Mouse (Mus musculus) lung, embryonic 15.5 days (tissue): ENCODE data around the gene Camk2g. TPM values are rescaled to one million over a fixed set of nuclear protein-coding genes. Genes with fewer than 3 reads are reported as not detected.

Source experiments
- ATAC-seq: fragments of 200-750 bp; cut with Nextera tagmentation; 2 replicates; pipeline ENCODE4 v1.8.0; 2017; ENCODE audit warnings: moderate number of reproducible peaks, borderline replicate concordance; ENCODE audit not compliant: low FRiP score, low TSS enrichment; ENCODE audit errors: extremely low read depth
- H3K27ac ChIP-seq: fragments of 300-500 bp; sonication (generic); 2 replicates; pipeline ENCODE4 v1.5.1; 2015; ENCODE audit warnings: moderate library complexity, mild to moderate bottlenecking, inconsistent platforms
- H3K27me3 ChIP-seq: fragments of 300-500 bp; sonication (generic); 2 replicates; pipeline ENCODE4 v1.6.1; 2015; ENCODE audit warnings: inconsistent platforms
- H3K36me3 ChIP-seq: fragments of 300-500 bp; sonication (generic); 2 replicates; pipeline ENCODE4 v1.6.1; 2015; ENCODE audit warnings: inconsistent platforms
- H3K4me1 ChIP-seq: fragments of 300-500 bp; sonication (generic); 2 replicates; pipeline ENCODE4 v1.6.1; 2015; ENCODE audit warnings: inconsistent platforms
- H3K4me2 ChIP-seq: fragments of 300-500 bp; sonication (generic); 2 replicates; pipeline ENCODE4 v1.6.1; 2015; ENCODE audit warnings: inconsistent platforms, mild to moderate bottlenecking, moderate library complexity
- H3K4me3 ChIP-seq: fragments of 300-500 bp; sonication (generic); 2 replicates; pipeline ENCODE4 v1.5.1; 2015; ENCODE audit warnings: mild to moderate bottlenecking, inconsistent platforms
- H3K9ac ChIP-seq: fragments of 300-500 bp; sonication (generic); 2 replicates; pipeline ENCODE4 v1.6.1; 2015; ENCODE audit warnings: inconsistent platforms
- H3K9me3 ChIP-seq: fragments of 300-500 bp; sonication (generic); 2 replicates; pipeline ENCODE4 v1.6.1; 2016; ENCODE audit warnings: inconsistent platforms
- WGBS: fragments of 180-500 bp; shearing (Covaris S2); methylation state at CpG from one replicate; pipeline ENCODE4 v1.1.7; 2015; 5-methylcytosine and 5-hydroxymethylcytosine counted together
- polyA plus RNA-seq: library from polyadenylated mRNA; unstranded; fragments of >200 nt; fragmentation: Nextera tagmentation; extraction: Ambion mirVana; gene quantifications from 2 replicates; pipeline ENCODE4 v1.2.1, GENCODE M21; 2015

Camk2g gene
- polyA plus RNA-seq, 1 experiment from 2014 or later = 41.2 TPM

GRCm38 (mm10) chr14:20804481-20804880 is 10.6 kb upstream of the Camk2g start:
- WGBS = 44% methylated on average over 5 of the region's 5 CpGs

GRCm38 (mm10) chr14:20803606-20803938 is 9.7 kb upstream of the Camk2g start:
- ATAC-seq = peak; percentile 29
- Histone ChIP-seq H3K27me3 (no peaks in the 10 kb centered on the region), H3K4me1 (peaks cover 38% of the 10 kb centered on the region), H3K27ac (no peak overlapping the region), H3K9ac (no peak overlapping the region; the same call in 1 of the 2 replicates), H3K4me3 (no peak overlapping the region), H3K36me3 (no peaks in the 10 kb centered on the region), H3K9me3 (no peaks in the 10 kb centered on the region), H3K4me2 (no peak overlapping the region)
- WGBS = 4% methylated on average over 7 of the region's 7 CpGs

More at GRCm38 (mm10) chr14:20804481-20804880, 10.6 kb upstream of the Camk2g start:
- Histone ChIP-seq H3K27ac (0 out of 2 replicates have a peak overlapping the region, but pooled peaks have one; percentile 80), H3K4me3 (no peak overlapping the region), H3K36me3 (no peaks in the 10 kb centered on the region), H3K9ac (no peak overlapping the region), H3K4me1 (peaks cover 36% of the 10 kb centered on the region), H3K27me3 (no peaks in the 10 kb centered on the region), H3K4me2 (no peak overlapping the region), H3K9me3 (no peaks in the 10 kb centered on the region)
- no peak for ATAC-seq

- 16% methylated on average over 2 of the region's 2 CpGs for WGBS
- H3K9ac ChIP-seq = no peak overlapping the region
- ATAC-seq = peak; percentile 43
- H3K4me1 ChIP-seq = peaks cover 40% of the 10 kb centered on the region
- H3K27me3 ChIP-seq = no peaks in the 10 kb centered on the region
- no peaks in the 10 kb centered on the region for H3K36me3 ChIP-seq
- no peak overlapping the region for H3K4me3 ChIP-seq
- no peak overlapping the region for H3K27ac ChIP-seq
- H3K4me2 ChIP-seq = no peak overlapping the region
- H3K9me3 ChIP-seq = no peaks in the 10 kb centered on the region
These were observed 9.2 kb upstream of the Camk2g start for GRCm38 (mm10) chr14:20802926-20803605.

GRCm38 (mm10) chr14:20798761-20799160 is 4.9 kb upstream of the Camk2g start:
- no peak for ATAC-seq
- Histone ChIP-seq H3K27ac (no peak overlapping the region), H3K4me1 (peaks cover 25% of the 10 kb centered on the region; the same call in 1 of the 2 replicates), H3K36me3 (no peaks in the 10 kb centered on the region), H3K27me3 (no peaks in the 10 kb centered on the region), H3K4me2 (no peak overlapping the region), H3K9ac (no peak overlapping the region), H3K9me3 (no peaks in the 10 kb centered on the region), H3K4me3 (no peak overlapping the region)
- WGBS = 8% methylated on average over 7 of the region's 7 CpGs

- Histone ChIP-seq H3K27me3 (no peaks in the 10 kb centered on the region), H3K27ac (no peak overlapping the region), H3K4me1 (peaks cover 21% of the 10 kb centered on the region; the same call in 1 of the 2 replicates), H3K9me3 (no peaks in the 10 kb centered on the region), H3K36me3 (no peaks in the 10 kb centered on the region), H3K4me2 (no peak overlapping the region), H3K9ac (no peak overlapping the region), H3K4me3 (no peak overlapping the region)
- WGBS = 73% methylated on average over 6 of the region's 6 CpGs
- ATAC-seq = no peak
These were observed 4.4 kb upstream of the Camk2g start for GRCm38 (mm10) chr14:20798300-20798699.

GRCm38 (mm10) chr14:20796643-20797042 is 2.8 kb upstream of the Camk2g start:
- H3K4me3 ChIP-seq = no peak overlapping the region
- no peak overlapping the region for H3K4me2 ChIP-seq
- H3K9me3 ChIP-seq = no peaks in the 10 kb centered on the region
- no peaks in the 10 kb centered on the region for H3K27me3 ChIP-seq
- H3K4me1 ChIP-seq = peaks cover 30% of the 10 kb centered on the region
- H3K36me3 ChIP-seq = no peaks in the 10 kb centered on the region
- H3K9ac ChIP-seq = no peak overlapping the region
- no peak for ATAC-seq
- WGBS = 68% methylated on average over 8 of the region's 8 CpGs
- H3K27ac ChIP-seq = no peak overlapping the region

- peaks cover 33% of the 10 kb centered on the region for H3K4me1 ChIP-seq
- no peak overlapping the region for H3K9ac ChIP-seq
- H3K36me3 ChIP-seq = peaks cover 3% of the 10 kb centered on the region; the same call in 1 of the 2 replicates
- no peaks in the 10 kb centered on the region for H3K9me3 ChIP-seq
- no peak for ATAC-seq
- H3K27ac ChIP-seq = no peak overlapping the region
- H3K4me3 ChIP-seq = no peak overlapping the region
- no peaks in the 10 kb centered on the region for H3K27me3 ChIP-seq
- whole genome bisulfite sequencing = 64% methylated on average over 8 of the region's 8 CpGs
- H3K4me2 ChIP-seq = no peak overlapping the region
These were observed 2.3 kb upstream of the Camk2g start for GRCm38 (mm10) chr14:20796170-20796569.

GRCm38 (mm10) chr14:20795423-20796152 is 1.7 kb upstream of the Camk2g start:
- Histone ChIP-seq H3K9ac (no peak overlapping the region), H3K9me3 (no peaks in the 10 kb centered on the region), H3K4me1 (peaks cover 33% of the 10 kb centered on the region), H3K27me3 (no peaks in the 10 kb centered on the region), H3K4me2 (no peak overlapping the region), H3K4me3 (no peak overlapping the region), H3K27ac (no peak overlapping the region), H3K36me3 (peaks cover 8% of the 10 kb centered on the region; the same call in 1 of the 2 replicates)
- 37% methylated on average over 9 of the region's 9 CpGs for WGBS
- ATAC-seq = no peak

GRCm38 (mm10) chr14:20794589-20794988 is 701 bp upstream of the Camk2g start:
- peak overlapping the region; percentile 72 for H3K4me2 ChIP-seq
- no peaks in the 10 kb centered on the region for H3K27me3 ChIP-seq
- peaks cover 33% of the 10 kb centered on the region for H3K4me1 ChIP-seq
- H3K9me3 ChIP-seq = no peaks in the 10 kb centered on the region
- H3K9ac ChIP-seq = peak overlapping the region; percentile 54; the same call in 1 of the 2 replicates
- ATAC-seq = no peak
- 0 out of 2 replicates have a peak overlapping the region, but pooled peaks have one; percentile 3 for H3K27ac ChIP-seq
- H3K4me3 ChIP-seq = peak overlapping the region; percentile 89
- WGBS = 14% methylated on average over 9 of the region's 9 CpGs
- peaks cover 15% of the 10 kb centered on the region; the same call in 1 of the 2 replicates for H3K36me3 ChIP-seq

GRCm38 (mm10) chr14:20792922-20793757 is 748 bp downstream of the Camk2g start:
- Histone ChIP-seq H3K9me3 (no peaks in the 10 kb centered on the region), H3K27me3 (no peaks in the 10 kb centered on the region), H3K27ac (peak overlapping the region; percentile 75), H3K36me3 (peaks cover 25% of the 10 kb centered on the region), H3K9ac (peak overlapping the region; percentile 77), H3K4me3 (peak overlapping the region; percentile 89), H3K4me1 (peaks cover 29% of the 10 kb centered on the region), H3K4me2 (peak overlapping the region; percentile 72)
- ATAC-seq = peak; percentile 51
- WGBS = under 1% methylated on average over 50 of the region's 57 CpGs

- H3K4me2 ChIP-seq = peak overlapping the region; percentile 72
- H3K4me3 ChIP-seq = peak overlapping the region; percentile 89
- 66% methylated on average over 8 of the region's 8 CpGs for WGBS
- peak overlapping the region; percentile 77; the same call in 1 of the 2 replicates for H3K9ac ChIP-seq
- no peaks in the 10 kb centered on the region for H3K27me3 ChIP-seq
- ATAC-seq = no peak
- no peaks in the 10 kb centered on the region for H3K9me3 ChIP-seq
- no peak overlapping the region for H3K27ac ChIP-seq
- H3K4me1 ChIP-seq = peaks cover 29% of the 10 kb centered on the region
- peaks cover 25% of the 10 kb centered on the region for H3K36me3 ChIP-seq
These were observed 1.5 kb downstream of the Camk2g start for GRCm38 (mm10) chr14:20792243-20792921.
